Mouse (Mus musculus): ENCODE measurements around the gene Tcl1.
A peak's percentile ranks its signal among the peaks of the same experiment; 100 is the strongest.
"Not testable (repeated sequence)": the region's sequence is repeated elsewhere in the genome, so short reads cannot be mapped to it uniquely, and the experiment has no call there.

Tcl1 gene

DNA sequence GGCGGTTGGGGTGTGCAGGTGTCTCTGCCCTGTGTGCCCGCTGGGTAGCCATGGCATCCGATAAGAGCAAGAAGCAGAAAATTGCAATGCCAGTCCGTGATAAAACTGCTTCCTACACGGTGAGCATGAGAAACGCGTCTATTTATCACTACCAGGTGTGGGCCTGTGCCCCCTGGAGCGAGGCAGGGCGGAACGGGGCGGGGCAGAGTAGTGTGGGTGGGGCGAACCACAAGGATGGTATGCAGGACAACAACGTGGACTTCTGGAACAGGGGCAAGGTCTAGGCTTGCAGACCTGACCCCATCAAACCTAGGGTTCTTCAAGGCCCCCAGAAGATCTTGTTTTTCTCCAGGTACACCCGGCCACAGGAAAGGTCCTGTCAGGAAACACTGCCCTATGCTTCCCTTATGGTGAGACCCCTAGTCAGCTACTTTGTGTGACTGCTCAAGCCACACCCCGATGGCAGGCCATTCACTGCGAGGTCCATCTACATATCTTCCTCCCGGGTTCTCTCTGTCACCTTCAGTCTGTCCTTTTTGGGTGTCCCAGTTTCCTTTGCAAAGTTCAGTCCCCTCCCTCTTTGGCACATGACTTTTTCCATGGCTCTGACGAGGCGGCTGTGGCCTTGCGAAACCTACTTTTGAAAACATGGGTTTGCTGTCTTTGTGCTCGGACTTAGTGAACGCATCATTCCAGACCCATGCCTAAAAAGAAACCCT lies at the start of gene Tcl1:
TSS of gene Tcl1 (minus strand) at position 193 of the 719 bp plus-strand sequence.
- no peak for DNase-seq

DNA sequence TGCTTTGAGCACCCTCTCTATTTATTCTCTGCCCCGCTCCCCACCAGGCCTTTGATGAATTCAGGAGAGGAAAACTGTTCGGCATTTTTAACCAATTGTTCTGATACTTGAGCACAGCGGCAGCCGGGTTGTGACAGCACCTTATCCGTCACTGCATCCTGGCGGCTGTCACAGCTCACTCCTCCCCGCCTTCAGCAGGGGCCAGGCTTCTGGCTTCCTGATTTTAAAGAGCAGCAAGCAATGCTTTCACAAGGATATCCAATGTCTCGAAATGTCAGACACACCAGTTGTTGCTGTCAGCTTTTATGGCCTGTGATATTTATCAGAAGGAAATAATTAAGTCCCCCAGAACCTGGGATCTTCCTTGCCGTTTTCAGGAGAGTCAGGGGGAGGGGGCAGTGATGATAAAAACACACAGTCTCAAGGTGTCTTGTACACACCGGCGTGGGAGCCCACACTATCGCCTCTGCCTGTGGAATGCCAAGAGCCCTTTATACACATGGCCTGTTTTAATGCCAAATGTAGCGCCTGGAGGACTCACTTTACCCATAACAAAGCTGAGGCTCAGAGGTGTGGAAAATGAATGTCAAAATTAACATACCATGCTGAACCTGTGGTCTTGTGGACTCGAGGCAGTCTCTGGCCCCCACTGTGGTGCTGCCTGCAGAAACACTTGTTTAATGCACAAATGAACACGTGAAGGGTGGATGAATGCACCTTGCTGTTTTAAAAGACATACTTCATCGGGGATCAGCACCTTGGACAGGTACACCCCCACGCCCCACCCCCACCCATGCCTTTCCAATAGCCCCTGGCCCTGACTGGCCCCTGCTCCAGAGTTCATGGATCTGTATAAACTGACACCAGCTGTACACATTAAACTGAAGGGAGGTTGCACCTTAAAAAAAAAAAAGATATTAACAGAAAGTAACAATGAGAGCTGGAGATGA lies 48.7 kb upstream of the Tcl1 start:
- DNase-seq, result no peak

DNA sequence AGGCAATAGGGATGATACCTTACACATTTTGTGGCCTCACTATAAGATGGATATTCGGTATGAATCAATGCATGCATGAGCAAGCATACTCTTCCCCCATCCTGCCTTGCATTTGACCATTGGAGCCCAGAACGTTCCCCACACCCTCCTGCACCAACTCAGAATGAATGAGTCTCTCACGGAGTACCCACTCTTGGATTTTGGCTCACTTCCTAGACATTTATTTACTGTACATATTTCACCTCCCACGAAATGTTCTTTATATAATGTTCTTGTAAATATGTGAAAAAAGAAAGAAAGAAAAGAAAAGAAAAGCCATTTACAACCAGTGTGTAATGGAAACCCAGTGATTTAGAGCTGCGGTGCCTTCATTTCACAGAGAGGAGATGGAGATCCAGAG lies 44.5 kb upstream of the Tcl1 start:
- DNase-seq, result no peak

DNA sequence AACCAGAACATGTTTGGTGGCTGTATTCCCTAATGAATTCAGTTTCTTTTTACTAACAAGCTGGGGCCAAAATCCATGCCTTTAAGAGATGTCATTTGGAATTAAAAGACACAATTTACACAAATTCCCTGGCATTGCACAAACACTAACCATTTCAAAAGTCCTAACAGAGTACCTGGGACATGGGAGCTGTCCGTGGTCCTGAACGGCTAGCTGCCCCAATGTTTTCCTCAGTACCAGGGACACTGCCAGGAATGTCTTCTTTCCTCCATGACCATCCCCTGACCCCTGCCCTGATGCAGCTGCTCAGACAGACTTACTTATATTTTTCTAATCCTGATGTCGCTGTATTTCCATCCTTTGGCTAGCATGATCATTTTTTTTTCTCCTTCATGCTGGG lies 43.5 kb upstream of the Tcl1 start:
- DNase-seq, result peak in 1 of 2 experiments; percentile 13

DNA sequence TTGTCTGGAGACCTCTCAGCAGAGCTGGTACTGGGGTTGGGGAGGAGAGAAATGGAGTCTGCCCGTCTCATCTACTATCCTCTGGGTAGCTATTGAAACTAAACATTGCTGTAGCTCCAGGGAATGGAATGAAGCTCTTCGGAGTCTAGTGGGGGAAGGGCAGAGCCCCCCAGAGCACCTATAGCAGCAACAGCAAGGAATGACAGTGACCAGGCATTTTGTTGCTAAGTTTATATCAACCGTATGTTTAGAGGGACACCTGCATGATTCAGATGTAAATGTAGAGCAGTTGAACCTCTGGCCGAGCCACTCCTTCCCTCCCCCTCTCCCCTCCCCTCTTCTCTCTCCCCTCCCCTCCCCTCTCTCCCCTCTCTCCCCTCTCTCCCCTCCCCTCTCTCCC lies 36.6 kb upstream of the Tcl1 start:
- no peak for DNase-seq

DNA sequence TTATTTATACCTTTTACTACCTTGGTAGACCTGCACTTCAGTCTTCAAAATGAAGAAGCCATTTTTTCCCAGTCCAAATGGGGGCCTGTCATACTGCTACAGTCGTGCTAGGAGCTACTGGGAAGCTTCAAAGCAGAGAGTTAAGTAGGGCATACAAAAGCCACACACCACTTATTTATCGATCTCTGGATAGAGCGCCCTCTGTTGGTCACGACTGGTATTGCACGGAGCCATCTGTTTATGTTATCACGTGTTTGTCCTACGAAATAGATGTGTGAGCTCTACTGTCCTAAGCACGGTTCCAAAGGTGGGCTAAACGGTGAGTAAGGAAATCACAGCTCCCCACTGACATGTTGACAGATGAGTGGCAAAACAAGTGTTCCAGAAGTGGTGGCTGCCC lies 36.2 kb upstream of the Tcl1 start:
- DNase-seq, result no peak

DNA sequence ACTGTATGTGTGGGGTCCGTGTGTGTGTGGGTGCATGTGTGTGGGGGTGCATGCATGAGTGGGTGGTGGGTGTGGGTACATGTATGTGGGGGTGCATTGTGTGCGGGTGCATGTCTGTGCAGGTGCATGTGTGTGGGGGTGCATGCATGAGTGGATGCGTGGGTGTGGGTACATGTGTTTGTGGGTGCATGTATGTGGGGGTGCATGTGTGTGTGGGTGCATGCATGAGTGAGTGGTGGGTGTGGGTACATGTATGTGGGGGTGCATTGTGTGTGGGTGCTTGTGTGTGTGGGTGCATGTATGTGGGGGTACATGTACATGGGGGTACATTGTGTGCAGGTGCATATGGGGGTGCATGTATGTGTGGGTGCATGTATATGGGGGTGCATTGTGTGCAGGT lies 31.2 kb upstream of the Tcl1 start:
- no peak for DNase-seq

DNA sequence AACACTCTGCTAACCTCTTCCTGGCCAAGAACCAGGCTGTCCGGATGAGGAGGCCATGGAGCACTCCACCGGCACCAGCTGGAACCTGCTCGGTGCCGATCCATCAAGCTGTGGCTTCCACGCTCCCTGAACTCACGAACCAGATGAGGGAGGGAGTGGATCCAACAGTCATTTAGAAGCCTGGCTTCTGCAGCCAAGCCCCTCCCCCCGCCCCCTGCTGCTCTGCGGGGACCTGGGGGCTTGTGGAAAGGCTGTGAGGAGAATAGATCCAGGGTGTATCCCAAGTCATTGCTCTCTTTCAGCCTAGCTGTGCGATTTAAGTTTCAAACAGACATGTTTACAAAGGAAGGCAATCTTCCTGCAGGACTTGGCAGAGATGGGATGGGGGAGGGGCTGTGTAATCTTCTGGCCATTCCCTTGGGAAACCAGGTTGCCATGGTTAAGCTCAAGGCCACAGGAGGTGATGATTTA lies 26.2 kb upstream of the Tcl1 start:
- DNase-seq, result peak in 1 of 2 experiments; percentile 7

DNA sequence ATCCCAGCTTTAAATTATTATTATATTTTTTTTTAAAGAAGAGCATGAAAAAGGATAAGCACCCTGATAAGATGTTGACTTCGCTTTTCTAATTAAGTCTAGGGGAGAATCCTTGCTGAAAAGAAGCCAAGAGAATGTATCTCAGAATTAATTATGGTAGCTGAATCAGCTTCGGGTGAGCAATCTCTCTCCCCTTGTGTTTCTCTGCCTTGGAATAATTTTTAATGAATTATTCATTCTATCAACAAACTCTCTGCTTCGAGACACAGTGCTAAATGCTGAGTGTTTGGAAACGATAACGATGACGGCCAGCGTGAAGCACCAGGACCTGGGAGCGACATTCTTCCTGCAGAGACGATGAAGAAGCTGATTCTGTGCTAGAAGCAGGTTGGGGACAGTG lies 16.5 kb upstream of the Tcl1 start:
- DNase-seq, result no peak

DNA sequence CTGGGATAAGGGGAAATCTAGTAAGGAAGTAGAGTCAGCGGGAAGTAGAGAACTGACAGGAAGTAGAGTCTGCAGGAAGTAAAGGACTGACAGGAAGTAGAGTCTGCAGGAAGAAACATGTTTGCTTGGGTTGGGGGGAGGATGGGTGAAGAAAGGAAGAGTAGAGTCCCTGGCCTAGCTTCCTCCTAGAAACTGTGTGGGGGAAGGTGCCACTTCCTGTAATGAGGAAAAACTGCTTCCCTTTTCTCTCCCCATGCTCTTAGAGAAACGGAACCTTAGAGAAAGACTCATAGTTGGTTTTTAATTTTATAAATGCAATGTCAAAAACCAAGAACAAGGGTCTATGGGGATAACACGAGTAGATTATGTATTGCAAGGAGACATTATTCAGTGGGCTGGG lies 12.5 kb upstream of the Tcl1 start:
- no peak for DNase-seq

DNA sequence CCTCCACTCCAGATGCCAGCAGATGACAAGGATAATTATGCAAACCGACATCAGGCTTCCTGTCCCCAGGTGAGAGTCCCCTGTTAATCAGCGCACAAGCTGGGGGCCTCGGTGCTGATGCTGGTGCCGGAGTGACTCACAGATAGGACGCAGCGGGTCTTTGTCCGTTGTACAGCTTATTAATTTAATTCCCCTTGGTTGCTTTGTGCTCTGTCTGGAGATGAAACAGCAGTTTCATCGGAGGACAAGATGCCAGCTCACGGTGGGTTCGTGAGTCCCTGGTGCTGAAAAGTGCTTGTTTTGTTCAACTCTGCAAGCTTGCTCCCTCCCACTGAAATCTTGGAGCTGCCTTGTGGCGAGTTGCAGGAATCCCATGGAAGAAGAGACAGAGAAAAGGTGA lies 11.8 kb upstream of the Tcl1 start:
- no peak for DNase-seq

DNA sequence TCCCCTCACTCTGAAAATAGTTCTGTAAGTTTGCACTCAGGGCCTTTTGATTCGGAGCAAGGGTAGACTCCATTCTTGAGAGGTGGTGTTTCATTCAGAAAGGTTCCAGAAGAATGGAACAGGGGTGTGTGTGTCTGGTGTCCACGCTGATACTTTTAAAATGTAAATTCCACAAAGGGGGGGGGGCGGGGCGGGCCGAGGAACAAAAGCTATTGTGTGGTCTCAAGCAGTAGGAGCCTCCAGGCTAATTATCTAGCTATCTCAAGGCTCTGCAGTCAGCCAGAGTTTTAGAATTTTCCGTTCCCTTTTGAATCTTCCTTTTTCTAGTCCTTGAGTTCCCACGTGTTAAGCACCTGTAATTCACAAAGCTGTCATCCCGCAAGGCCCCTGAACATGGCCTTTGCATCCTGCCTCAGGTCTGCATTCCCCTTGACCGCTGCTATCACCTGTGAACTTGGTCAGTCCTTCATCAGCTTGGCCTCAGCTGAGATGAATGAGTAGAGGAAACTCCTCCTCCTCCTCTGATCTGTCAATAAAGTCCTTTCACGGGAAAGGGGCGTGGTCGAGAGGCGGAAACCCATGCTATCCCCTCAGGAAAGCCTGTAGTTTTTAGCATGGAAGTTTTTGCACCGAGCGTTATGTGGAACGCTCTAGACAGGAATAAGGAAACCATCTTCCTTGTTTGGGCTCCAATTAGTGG lies 2.2 kb upstream of the Tcl1 start:
- DNase-seq, result no peak

DNA sequence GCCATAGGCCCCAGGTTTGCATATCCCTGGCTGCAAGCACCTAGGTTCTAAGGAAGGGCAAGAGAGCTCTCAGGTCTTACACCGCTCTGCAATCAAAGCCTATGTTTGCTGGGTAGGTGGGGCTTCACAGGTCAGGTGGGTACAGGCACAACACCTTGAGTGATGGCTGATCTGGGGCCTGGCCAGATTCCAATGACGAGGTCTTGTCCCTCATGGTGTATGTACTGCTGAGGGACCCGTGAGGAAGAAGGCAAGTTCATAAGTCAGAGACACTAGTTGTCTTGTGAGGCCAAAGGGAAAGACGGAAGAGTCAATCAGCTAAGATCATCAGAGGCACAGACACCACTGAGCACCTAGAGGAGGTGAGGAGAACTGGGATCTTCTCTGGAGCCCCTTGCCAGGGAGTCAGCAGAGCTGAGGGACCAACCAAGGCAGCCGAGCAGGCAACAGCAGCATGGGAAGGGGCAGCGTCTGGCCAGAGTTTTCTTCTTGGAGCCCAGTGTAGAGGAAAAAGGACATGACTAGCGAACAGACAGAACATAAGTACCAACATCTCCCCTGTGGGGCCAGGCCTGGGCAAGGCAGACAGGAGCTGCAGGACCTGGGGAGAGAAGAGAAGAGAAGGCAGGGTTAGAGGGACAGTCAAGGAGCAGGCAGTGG lies 5.4 kb downstream of the Tcl1 start:
- DNase-seq, result no peak

DNA sequence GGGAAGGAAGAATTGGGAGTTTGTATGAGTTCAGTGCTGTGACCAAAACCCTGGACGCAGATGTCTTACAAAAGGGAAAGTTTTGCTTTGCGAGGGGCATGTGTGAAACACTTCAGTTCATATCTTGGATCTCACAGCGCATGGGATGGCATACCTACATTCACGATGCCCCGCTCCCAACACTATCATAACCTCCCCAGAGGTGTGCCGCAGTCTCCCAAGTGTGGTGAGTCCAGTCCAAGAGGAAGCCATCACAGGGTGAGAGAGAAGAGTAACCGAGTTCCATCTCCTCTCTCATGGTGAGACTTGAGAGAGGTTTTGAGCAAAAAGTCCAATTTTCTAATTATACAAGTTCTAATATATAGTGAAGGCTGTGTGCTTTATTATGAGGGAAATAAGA lies 13.4 kb downstream of the Tcl1 start:
- no peak for DNase-seq

DNA sequence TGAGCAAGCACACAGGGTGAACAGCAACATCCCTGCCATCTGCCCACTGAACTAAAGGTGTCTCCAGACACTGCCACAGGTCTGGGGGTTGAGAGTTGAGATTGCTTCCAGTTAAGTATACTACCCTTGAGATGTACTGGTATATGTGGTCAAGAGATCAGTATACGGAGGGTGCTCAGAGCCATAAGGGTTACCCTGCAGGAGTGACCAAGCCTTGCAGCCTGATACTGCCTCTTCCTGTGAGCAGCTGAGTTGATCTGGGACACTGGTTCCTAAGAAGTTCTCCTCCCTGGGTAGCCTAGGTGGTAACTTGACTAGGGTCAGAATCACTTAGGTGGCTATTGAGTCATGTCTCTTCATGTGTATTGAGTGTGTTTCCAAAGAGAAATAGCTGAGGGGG lies 14.2 kb downstream of the Tcl1 start:
- DNase-seq, result no peak

DNA sequence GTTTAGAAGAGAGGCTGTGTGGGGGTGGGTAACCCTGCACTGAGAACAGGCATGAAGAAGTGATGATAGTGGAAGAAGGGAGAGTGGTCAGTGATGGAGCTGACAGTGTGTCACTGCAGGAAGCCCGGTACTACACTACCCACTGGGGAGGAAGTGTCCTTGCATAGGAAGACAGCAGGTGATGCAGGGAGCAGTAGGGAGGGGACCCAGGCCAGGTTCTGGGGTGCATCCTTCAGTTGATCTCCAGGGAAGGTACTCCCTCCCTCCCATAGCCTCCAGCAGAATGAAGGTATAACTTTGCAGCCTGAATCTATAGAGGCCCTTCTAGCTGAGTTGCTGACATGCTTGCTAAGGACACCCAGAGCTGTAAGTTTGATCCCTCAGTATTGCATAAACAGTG lies 15.5 kb downstream of the Tcl1 start:
- DNase-seq, result no peak

DNA sequence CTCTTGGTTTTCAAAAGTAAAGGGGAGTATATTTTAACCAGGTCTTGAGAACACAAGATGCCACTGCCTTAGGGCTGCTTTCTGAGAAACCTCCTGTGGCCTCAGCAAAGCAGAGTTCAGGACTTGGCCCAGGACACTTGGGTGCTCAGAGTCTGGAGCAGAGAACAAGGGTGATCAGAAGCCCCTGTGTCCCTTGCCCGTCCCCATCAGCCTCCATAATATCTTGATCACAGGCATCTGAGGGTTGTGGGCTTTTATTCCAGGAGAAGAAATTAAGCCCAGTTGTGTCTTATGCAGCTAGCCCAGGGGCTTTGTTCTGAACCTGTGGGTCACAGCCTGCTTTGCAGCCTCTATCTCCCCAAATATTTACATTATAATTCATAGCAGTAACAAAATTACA lies 20.9 kb downstream of the Tcl1 start, which contains the start of gene Tcl1b4:
TSS of gene Tcl1b4 (plus strand) at position 301 of the 400 bp plus-strand sequence.
- DNase-seq, result not testable (repeated sequence)

DNA sequence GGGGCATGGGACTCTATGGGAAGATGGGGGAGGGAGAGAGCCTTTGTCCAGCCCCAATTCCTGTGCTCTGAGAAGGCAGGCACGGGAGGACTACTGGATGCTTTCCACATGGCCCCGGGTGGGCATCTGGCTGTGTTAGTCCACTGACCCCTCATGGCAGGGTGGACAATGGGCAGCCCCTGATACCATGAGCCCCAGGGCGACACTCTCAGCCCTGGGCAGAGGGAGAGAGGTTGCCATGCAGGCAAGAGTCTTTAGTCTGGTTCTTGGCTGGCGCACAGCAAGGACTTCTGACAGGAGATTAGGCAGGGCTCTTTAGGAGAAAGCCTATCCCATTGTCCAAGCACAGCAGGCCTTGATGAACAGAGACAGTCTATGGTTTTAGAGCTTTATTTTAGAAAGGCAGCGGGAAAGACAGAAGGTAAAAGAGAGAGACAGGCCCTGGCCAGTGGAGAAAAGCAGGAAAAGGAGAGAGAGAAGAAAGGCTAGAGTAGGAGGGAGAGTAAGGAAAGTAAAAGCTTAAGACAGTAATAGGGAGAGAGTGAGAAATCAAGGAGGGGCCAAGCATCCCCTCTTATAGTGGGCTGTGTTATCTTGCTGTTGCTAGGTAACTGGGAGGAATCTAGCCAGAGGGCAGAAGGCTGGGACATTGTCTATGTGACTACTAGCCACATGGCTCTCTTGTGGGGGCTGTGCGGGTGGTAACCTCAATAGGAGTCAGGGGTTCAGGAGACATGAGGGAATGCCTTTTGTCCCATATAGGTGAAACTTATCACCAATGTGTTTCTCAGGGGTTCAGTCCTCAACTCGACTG lies 22.7 kb downstream of the Tcl1 start:
- DNase-seq, result not testable (repeated sequence)

DNA sequence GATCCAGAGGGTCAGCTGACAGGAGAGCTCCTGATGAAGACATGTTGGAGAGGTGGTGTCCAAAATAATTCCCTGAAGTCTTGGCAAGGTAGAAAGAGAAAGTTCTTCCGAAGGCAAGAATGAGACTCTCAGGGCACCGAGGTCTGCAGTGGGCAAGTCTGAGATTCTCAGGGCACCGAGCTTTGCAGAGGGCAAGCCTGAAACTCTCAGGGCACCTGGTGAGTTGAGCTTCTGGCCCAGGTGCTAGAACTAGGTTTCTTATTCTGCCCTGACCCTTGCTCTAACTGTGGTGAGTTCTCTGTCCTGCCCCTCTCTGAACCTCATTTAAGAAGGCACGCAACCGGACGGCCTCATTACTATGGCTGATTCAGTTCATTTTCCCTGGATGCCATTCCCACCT lies 31.9 kb downstream of the Tcl1 start, which contains the start of gene Tcl1b3:
TSS of gene Tcl1b3 (plus strand) at position 301 of the 400 bp plus-strand sequence.
- DNase-seq, result not testable (repeated sequence)

DNA sequence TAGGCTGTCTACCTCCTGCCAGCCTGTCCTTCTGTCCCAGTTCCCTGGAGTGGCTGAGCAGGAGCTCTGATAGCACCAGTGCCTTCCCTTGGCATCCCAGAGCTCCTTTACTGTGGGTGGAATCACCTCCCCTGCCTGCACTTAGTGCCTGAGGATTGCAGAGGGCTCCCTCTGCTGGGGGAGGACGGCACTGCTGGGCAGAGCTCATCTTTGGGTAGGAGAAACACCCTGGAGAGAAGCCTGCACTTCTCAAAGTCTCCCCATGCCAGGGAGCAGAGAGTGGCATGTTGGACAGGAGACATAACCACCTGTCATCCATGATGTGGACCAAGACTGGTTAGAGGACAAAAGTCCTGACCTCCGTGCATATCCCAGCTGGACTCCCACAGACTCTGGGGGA lies 33.6 kb downstream of the Tcl1 start:
- peak in 1 of 2 experiments; percentile 25 for DNase-seq

DNA sequence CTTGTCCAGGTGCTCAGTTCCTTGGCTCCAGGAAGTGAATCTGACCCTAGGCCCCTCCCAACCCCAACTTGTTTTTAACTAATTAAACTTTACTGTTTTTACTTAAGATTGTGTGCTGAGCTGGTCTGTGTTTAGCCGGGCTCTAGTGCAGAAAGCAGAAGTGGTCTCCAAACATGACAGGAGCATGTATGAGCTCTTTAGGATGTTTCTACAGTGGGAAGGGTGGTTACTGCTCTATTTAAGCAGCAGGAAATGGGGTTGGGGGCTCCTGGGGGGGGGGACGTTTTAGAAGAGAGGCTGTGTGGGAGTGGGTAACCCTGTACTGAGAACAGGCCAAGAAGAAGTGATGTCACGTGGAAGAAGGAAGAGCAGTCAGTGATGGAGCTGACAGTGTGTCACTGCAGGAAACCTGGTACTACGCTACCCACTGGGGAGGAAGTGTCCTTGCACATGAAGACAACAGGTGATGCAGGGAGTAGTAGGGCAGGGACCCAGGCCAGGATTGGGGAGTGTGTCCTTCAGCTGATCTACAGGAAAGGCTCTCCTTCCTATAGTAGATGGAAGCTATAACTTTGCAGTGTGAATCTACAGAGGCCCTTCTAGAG lies 41.5 kb downstream of the Tcl1 start:
- not testable (repeated sequence) for DNase-seq

All from kidney, adult 8-10 months (tissue).